Mouse (Mus musculus) ES-Bruce4 (cell line): ENCODE results near the gene Capg.

Experiments used
- CTCF ChIP-seq: IDR thresholded peaks from one replicate; pipeline ENCODE4 v1.8.1; 2011; ENCODE audit warnings: low read depth, low read length
- EP300 ChIP-seq: IDR thresholded peaks from 2 replicates; pipeline ENCODE4 v1.6.1; 2011; ENCODE audit warnings: low read depth, low read length; ENCODE audit not compliant: insufficient read depth
- POLR2A ChIP-seq: IDR thresholded peaks from one replicate; pipeline ENCODE4 v1.8.1; 2011; ENCODE audit warnings: low read length; ENCODE audit not compliant: insufficient read depth

- TF ChIP-seq EP300 (no peak), POLR2A (no peak), CTCF (no peak)
Observed at GRCm38 (mm10) chr6:72545377-72545776, 1.2 kb downstream of the Capg start.
